Mouse (Mus musculus): ENCODE measurements around the gene Ano8.
"Not testable (repeated sequence)": the region's sequence is repeated elsewhere in the genome, so short reads cannot be mapped to it uniquely, and the experiment has no call there.

Ano8 gene

DNA sequence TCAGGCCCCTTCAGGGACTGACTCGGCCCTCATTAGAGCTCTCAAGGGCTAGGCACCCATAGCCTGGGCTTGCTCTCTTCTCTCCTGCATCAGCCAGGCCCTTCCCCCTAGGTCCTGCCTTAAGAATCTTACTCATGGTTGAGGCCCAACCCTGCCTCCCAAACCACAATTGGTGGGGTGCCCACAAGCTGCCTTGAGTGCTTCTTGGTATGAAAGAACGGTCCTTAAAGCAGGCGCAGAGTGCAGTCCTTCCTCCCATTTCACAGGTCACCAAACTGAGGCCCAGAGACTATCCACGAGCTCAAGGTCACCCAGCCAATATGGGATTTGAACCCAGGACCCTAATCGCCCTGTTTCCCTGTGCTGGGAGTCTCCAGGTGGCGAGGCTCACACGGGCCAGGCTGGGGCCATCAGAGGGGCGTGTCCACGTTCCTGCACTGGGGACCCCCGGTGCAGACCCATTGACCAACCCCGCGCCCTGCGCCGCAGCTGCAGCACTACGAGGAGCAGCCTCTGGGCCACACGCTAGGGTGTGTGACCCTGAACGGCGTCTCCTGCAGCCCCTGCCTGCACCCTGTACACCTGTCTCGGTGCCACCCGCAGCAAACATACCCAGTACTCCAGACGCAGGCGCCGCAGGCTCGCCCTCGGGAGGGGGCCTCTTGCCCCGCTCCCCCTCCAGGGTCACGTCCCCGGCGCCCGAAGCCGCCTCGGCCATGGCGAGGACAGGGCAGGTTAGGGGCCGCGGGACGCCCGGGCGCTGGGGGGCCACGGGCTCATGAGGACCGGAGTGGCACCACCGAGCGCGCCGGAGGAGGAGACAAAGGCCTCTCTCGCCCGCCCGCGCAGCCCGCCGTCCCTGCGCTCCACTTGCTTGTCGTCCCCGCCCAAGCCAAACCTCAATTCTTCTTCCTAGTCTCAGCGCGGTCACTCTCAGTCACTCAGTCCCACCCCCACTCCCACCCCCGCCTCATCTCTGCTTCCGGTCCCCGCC is at the start of gene Ano8:
Gene Ano8 (minus strand): TSS at position 822 of the 994 bp plus-strand sequence.
- peak; percentile 84 for DNase-seq

DNA sequence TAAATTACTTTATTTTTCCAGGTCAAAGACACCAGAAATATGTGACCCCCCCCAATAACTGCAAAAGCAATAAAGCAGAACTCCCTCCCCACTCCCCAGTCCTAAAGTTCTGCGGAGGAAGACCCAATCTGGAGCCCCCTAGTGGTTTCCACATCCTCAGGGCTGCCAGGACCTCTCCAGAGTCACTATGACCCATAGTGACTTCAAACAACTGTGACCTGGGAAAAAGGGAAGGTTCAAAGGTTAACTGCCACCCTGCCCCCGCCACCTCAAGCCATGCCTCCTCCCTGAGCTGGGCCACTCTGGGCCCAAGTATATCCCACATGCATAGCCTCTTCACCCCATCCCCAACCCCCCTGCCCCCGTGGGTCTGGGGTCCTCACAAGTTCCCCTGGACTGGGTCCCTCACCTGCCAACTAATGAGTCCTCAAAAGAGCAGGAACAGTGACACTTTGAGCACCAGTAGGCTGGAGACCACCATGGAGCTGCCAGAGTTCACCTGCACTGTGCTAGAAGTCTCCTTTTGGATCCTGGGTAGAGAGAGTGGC is 48.6 kb upstream of the Ano8 start:
- DNase-seq = no peak

GRCm38 (mm10) chr8:71530735-71531467 is 45.1 kb upstream of the Ano8 start:
- not testable (repeated sequence) for DNase-seq

- peak; percentile 42 for DNase-seq
Observed at GRCm38 (mm10) chr8:71528362-71529073, 42.8 kb upstream of the Ano8 start.

DNA sequence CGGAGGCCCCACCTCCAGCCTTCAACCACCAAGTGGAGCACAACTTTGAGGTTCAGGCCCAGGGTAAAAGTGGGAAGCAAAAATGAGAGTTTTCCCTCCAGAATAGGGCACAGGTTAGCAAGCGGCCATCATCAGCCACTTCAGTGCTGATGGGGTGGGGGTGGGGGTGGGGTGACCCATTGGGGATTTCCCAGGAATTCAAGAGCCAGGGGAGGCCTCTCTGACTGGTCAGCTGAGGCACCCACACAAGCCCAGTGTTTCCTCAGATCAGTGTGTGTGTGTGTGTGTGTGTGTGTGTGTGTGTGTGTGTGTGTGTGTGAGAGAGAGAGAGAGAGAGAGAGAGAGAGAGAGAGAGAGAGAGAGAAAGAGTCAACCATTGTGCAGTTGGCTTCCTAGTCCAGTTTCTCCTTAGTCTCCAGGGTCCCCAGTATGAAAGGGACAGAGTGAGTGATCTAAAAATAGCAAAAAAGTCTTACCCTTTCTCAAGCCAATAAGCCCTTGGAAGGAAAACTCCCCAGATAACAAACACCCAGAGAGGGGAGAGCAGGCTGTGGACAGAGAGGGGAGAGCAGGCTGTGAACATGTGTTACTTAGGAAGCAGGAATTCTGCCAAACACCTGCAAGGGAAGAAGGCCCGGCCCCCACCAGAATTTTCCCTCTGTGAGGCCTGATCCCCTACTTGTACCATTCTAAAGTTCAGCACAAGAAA is 41.6 kb upstream of the Ano8 start:
- DNase-seq = no peak

DNA sequence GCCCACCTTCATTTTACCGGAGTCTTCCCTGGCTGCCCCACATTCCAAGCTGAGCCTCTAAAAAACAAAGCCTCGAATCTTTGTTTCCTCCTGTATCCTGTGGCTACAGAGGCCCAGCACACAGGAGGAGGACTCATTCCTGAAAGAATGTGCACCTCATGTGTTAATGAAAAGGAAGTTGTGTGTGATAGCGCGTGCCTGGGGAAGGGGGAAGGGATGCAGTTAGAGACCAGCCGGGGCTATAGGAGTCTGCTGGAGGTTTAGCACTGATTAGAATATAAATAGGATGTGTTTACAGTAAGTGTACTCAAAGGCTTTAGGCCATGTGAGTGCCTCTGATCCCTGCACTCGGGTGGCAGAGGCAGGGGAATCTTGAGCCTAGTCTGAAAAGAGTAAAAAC is 40.5 kb upstream of the Ano8 start:
- no peak for DNase-seq

DNA sequence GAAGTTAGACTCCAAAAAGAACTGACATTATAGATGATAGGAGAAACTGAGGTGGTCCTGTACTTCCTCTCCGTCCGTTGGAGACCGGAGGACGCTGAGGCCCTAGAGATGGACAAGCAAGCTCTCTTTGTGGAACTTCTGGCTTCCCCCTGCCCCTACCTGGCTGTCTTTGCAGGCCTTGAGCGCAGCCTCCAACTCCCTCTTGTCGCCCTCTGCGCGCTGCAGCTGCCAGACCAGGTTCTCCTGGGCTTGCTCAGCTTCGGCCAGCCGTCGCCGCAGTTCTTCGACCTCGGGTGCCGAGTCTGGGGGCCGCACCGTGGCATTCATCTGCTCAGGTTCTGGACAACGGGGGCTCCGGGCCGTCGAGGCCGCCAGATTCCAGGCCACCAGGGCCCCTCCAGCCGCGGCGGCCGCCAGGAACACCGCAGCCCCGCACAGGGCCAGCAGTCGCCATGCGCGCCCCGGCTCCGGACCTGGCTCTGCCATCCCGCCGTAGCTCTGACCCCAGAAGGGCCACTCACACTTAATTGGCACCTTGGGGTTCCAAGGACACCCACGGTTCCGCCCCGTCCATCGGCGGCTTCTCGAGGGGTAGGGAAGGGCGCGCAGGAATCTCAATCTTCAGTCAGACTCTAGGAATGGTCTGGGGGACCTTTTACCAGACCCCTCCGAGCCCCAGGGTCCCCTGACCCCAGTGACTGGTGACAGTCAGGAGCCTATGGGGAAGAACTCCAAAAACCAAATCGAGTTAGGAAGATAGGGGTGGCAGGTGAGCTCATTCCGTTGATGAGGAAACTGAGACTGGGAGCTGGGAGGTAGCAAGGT is 39.7 kb upstream of the Ano8 start, which contains the start of gene Ccdc194:
Gene Ccdc194 (minus strand): TSS at position 486 of the 825 bp plus-strand sequence.
- DNase-seq = no peak

DNA sequence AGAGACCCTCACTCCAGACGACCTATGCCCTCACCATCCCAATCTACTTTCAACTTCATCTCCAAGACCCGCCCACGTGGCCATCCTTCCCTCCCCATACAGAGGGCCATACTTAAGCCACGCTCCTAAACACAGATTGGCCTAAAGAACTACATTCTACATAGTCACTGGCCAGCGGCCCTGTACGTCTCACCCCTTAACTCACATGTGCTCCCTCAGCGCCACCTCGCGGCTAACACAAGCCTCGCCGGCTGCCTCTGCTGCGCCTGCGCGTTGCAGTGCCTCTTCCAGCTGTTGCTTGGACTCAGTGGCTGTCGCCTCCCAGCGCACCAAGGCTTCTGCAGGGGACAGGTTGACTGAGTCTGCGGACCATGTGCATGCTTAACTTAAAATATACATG is 35.9 kb upstream of the Ano8 start:
- peak; percentile 95 for DNase-seq

DNA sequence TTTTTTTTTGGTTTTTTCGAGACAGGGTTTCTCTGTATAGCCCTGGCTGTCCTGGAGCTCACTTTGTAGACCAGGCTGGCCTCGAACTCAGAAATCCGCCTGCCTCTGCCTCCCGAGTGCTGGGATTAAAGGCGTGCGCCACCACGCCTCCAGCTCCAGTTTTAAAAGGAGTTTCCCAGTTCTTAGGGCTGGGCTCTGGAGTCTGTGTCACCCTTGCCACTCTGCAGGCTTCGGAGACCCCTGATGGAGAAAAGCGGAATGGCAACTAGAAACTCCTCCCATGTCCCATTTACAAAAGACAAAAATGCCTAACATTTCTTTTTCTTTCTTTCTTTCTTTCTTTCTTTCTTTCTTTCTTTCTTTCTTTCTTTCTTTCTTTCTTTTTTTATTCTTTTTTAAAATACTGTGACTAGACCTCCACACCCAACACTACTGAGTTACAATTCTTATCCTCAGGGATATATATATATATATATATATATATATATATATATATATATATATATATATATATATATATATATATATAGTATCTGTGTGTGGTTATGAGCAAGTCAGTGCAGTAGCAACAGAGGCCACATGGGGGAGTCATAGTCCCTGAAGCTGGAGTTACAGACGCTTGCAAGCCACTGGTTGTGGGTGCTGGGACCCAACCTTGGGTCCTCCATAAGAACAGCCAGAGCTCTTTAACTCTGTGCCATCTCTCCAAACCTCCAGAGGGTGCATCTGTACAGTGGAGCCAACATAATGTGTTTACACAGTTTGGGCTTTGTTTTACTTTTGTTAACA is 33.5 kb upstream of the Ano8 start:
- DNase-seq = peak; percentile 71

DNA sequence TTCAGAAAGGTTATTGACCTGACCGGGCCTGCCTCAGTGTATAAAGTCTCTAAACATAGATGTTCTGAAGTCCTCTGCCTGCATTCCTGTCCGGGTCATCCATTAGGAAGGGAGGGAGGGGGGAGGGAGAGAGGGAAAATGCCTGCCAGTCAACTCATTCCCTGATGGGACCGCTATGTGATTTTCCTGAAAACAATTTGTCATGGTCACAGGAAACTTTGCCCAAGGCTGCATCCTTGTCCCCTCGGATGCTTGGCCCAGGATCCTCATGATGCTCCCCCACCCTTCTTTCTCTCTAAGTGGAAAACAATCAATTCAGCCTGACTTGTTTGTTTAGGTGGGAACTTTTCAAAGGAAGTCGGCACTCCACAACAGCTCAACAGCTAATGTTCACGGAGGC is 31.0 kb upstream of the Ano8 start:
- no peak for DNase-seq

GRCm38 (mm10) chr8:71515043-71515442 is 29.3 kb upstream of the Ano8 start:
- DNase-seq = no peak

GRCm38 (mm10) chr8:71513018-71513754 is 27.4 kb upstream of the Ano8 start:
- peak; percentile 47 for DNase-seq

GRCm38 (mm10) chr8:71511644-71512043 is 25.9 kb upstream of the Ano8 start, which contains the start of gene Plvap:
Plvap (minus strand) TSS chr8:71511752.
- DNase-seq = peak; percentile 51

- no peak for DNase-seq
Observed at GRCm38 (mm10) chr8:71509316-71509715, 23.6 kb upstream of the Ano8 start.

GRCm38 (mm10) chr8:71507589-71508104 is 21.9 kb upstream of the Ano8 start:
- DNase-seq = peak; percentile 74

DNA sequence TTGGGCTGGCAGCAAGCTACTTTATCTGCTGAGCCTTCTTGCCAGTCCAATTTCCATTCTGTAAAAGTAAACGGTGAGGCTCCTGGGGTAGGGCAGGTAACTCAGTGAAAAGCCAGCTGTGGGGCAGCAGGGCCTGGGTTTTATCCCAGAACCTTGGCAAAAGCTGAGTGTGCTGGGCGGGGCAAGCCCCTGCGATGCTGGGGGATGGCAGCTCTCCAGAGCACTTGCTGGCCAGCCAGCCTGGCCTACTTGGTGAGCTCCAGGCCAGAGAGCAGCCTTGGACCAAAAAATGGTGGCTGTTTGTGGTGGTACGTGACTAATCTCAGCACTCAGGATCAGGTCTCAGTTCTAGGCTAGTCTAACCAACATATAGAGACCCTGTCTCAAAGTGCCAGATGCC is 20.2 kb upstream of the Ano8 start:
- DNase-seq = no peak

DNA sequence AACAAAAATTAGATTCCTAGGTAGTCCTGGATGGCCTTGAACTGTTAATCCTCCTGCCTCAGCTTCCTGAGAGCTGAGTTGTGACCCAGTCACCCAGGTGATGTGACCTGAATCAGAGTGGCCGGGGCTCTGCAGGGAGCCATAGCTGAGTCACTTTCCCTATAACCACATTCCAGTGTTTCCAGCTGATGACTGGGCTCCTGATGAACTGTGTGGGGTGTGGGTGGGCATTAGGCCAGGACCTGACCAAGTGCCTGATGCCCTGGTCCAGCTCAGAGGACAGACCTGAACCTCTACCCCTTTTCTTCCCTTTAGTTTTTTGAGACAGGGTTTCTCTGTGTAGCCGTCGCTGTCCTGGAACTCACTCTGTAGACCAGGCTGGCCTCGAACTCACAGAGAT is 19.6 kb upstream of the Ano8 start:
- no peak for DNase-seq

DNA sequence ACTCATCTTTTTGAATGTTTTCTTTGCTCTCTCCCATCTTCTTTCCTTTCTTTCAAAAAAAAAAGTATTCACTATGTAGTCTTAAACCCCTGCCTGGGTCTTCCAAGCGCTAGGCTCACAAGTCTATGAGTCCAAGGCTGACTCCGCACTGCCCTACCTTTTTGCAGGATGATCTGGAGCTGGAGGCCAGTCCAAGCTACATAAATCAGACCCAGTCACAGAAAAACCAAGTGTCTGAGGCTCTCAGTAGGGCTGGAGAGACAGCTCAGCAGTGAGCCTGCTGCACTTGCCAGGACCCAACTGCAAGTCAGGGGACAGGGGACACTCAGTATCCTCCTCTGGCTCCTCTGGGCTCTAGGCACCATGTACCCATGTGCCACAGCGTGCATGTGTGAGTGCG is 18.6 kb upstream of the Ano8 start:
- no peak for DNase-seq

All from kidney, adult 18-20 months (tissue).